Mouse (Mus musculus): ENCODE data around the gene Uap1.

The Uap1 gene

GRCm38 (mm10) chr1:170174814-170175332 lies at the start of gene Uap1:
Gene Uap1, minus strand, starts transcription at chr1:170174957.
- peak; percentile 99 for DNase-seq (ENCODE audit: low spot score)

GRCm38 (mm10) chr1:170223276-170223675 lies 48.5 kb upstream of the Uap1 start:
- DNase-seq (ENCODE audit: low spot score): no peak

- no peak for DNase-seq (ENCODE audit: low spot score)
Measured at GRCm38 (mm10) chr1:170220351-170220750, 45.6 kb upstream of the Uap1 start.

DNA sequence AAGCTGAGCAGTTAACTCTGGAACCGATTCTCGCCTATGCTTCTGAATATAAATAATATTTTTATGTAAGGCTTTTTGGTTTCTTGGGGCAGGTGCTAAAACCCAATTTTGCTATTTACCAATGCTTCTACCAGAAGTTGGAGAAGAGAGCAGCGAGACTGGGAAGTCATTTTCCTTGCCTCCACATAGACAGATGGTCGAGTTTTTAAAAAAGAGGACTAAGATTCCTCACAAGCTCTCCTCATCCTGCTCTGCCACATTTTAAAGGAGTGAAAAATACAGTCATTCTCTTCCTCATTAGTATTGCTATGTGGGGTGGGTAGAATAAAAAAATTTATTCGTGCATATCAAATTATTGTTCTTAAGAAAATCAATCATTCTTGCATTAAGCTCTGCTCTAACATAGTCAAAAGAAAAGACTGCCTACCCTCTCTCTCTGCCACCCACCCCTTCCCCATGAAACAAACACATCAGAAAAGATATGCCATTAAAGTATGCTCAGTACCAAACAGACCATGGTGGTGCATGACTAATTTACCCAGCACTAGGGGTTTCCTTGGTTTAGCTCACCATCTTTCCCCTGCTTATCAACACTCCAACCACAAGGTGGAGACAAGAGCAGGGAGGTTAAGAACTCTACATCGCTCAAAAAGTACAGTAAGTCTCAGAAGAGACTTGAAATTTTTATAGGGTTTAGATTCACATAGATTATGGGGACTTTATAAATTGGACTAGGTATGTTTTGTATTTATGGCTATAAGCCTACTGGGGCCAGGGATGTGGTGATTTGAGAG lies 43.5 kb upstream of the Uap1 start:
- DNase-seq (ENCODE audit: low spot score): peak; percentile 46

DNA sequence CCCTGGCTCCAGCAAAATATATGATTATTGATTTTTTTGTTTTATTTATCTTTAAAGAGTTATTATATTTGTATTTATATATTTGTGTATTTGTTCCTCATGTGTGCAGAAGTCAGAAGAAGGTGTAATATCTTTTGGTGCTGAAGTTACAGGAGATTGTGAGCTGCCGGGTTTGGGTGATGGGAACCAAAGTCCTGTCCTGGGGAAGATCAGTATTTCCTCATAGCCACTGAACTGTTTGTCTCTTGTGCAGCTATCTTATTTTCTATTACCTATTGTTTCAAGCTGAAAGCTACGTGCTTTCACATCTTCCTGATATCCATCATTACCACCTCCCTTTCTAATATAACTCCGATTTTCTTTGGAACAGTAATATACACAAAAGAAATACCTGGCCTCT lies 40.8 kb upstream of the Uap1 start:
- DNase-seq (ENCODE audit: low spot score): no peak

- DNase-seq (ENCODE audit: low spot score): peak; percentile 91
Measured at GRCm38 (mm10) chr1:170214757-170215522, 40.2 kb upstream of the Uap1 start, which contains the start of gene Uhmk1. Gene Uhmk1, minus strand, starts transcription at chr1:170215397.

DNA sequence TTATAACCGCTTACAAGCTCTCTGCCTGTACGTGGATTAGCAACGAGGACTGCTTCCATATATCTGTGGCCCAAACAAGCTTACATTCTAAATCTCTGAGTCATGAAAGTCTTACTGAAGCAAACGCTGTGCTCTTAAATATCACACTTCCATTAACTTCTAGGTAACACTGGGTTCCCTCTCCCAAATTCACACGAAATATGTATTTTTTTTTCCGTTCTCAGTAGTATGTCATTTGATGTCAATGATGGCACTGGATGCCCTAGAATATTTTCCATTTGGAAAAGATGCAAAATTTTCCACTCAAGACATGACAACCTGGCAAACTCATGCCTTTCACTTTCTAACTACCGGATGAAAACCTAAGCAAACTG lies 39.6 kb upstream of the Uap1 start:
- DNase-seq (ENCODE audit: low spot score): no peak

- DNase-seq (ENCODE audit: low spot score): no peak
Measured at GRCm38 (mm10) chr1:170213181-170213879, 38.6 kb upstream of the Uap1 start.

- no peak for DNase-seq (ENCODE audit: low spot score)
Measured at GRCm38 (mm10) chr1:170206395-170206794, 31.6 kb upstream of the Uap1 start.

GRCm38 (mm10) chr1:170200379-170200778 lies 25.6 kb upstream of the Uap1 start:
- peak; percentile 55 for DNase-seq (ENCODE audit: low spot score)

DNA sequence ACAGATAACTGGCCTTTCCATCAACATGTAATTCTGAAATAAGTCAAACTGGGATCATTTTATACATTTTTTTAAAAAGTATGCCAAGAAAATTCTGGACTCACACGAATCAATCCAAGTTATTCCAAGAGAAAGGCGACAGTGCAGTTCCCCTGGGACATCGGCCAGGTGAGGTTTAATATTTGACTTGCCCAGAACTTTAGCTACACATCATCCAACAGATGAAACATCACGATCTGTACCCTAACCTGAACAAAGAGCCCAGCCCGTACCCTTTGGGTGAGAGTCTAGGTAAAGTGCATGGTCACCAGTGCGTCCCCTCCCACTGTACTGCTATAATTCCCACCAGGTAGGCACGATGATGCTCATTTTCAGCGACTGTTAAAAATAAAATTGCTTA lies 21.5 kb upstream of the Uap1 start:
- DNase-seq (ENCODE audit: low spot score): no peak

GRCm38 (mm10) chr1:170191925-170192324 lies 17.2 kb upstream of the Uap1 start:
- no peak for DNase-seq (ENCODE audit: low spot score)

DNA sequence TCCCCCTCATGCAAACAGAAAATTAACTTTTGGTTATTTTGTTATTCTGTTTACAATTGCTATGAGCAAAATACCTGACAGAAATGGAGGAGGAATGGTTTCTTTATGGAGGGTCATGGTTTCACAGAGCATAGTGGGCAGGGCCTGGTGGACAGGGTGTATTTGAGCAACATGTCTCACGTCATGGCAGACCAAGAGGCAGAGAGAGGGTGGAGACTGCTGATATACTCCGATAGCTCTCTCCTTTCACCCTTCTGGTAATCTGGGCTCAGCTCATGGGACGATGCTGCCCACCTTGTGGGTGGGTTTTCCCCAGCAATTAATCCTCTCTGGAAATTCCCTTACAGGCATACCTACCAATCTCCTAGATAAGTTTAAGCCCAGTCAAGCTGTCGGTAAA lies 15.5 kb upstream of the Uap1 start:
- no peak for DNase-seq (ENCODE audit: low spot score)

GRCm38 (mm10) chr1:170188601-170189000 lies 13.8 kb upstream of the Uap1 start:
- DNase-seq (ENCODE audit: low spot score): no peak

DNA sequence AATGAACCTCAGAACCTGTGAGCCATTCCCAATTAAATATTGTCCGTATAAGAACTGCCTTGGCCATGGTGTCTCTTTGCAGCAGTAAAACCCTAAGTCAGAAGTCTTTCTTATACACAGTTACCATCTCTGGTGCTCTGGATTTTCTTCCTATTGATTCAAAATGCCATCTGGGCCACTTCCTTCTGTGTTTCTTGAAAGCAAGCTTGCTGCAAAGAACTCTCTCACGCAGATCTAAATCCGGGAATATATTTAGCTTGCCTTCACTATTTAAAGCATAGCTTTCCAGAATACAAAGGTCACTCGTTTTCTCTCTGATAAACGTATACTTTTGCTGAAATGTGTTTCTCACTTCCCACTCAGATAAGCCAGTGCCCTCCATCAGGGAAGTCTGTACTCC lies 11.8 kb upstream of the Uap1 start:
- DNase-seq (ENCODE audit: low spot score): no peak

DNA sequence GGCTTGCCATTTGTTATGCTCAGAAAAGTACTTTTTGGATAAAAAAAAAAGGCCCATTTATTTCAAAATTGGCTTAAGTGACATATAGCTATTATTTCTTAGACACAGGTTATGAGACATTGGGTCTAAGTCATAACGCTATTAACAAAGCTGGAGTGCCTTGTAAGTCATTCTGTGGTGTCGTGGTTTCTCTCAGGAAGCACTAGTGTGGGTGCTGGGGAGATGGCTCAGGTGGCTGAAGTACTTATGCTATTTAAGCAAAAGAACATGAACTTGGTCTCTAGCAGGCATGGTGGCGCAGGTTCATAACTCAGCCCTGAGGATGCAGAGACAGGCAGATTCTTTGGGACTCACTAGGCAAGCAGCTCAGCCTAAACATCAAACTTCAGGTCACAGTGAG lies 10.4 kb upstream of the Uap1 start:
- DNase-seq (ENCODE audit: low spot score): no peak

DNA sequence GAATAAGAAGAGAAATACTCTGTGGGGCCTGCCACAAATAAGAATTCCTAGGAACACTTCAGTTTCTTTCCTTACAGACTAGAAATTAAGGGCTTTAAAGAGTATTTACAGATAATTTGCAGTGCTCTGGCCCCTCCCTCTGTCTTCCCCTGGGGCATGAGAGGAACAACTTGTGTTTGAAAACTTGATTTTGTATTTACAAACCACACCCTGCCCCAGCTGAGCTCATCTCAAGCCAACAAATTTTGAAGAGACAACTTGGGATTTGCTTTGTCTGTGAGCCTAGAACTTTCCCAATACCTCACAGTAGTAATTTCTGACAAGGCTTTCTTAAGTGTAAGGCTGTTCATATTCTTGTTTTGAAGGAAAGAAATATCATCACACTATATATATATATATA lies 7.9 kb upstream of the Uap1 start:
- DNase-seq (ENCODE audit: low spot score): no peak

DNA sequence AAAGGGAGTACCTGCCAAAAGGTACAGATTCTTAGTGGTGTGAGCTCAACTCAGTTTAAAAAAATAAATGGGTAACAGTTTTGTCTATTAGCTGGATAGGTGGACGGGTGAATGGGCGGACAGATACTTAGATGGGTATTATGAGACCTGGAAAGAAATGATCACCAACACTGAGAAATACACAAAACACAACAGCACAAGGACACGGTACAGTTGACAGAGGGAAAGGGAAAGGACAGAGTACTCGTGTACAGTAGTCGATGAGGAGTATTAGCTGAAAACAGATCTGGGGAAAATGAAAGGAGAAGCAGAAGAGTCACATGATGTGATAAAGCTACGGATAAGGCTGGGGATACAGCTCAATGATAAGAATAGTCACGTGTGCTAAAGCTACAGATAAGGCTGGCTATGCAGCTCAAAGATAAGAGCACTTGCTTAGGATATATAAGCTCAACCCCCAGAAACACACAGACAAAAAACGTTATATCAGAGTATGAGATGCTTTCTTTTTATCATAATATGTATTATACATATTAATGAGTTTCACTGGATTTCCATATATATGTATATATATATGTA lies 2.0 kb upstream of the Uap1 start:
- no peak for DNase-seq (ENCODE audit: low spot score)

- DNase-seq (ENCODE audit: low spot score): no peak
Measured at GRCm38 (mm10) chr1:170175848-170176247, 1.1 kb upstream of the Uap1 start.

- peak; percentile 35 for DNase-seq (ENCODE audit: low spot score)
Measured at GRCm38 (mm10) chr1:170173991-170174813, 555 bp downstream of the Uap1 start.

GRCm38 (mm10) chr1:170167781-170168180 lies 7.0 kb downstream of the Uap1 start:
- DNase-seq (ENCODE audit: low spot score): no peak

Measured in embryo, embryonic 10 days (tissue).